Mouse (Mus musculus): ENCODE results near the gene Abhd15.

GRCm38 (mm10) chr11:77491123-77491501, 23.8 kb upstream of the Abhd15 start:
- peak; percentile 74 for TF ChIP-seq CTCF (IDR thresholded peaks at IDR 0.05; ENCODE audit: extremely low read depth, insufficient read depth, low read length)
- peak; percentile 52; the same call in 1 of the 2 replicates for TF ChIP-seq POLR2A (IDR thresholded peaks at IDR 0.05; ENCODE audit: extremely low read depth, insufficient read depth, low read length)

Measured in cortical plate, adult 2 months (tissue).